Mouse (Mus musculus) B cell, adult 62 days (primary cell): Measurements from ENCODE around the gene Tbc1d1. TPM values are rescaled to one million over a fixed set of nuclear protein-coding genes. Genes with fewer than 3 reads are reported as not detected.

Source experiments
- total RNA-seq: library from RNA; stranded (reverse); gene quantifications from 4 replicates; pipeline ENCODE4 v1.2.4, GENCODE M21; 2023

Gene Tbc1d1
- total RNA-seq: 108 to 138 TPM (median 112 TPM) in 4 replicates

DNA sequence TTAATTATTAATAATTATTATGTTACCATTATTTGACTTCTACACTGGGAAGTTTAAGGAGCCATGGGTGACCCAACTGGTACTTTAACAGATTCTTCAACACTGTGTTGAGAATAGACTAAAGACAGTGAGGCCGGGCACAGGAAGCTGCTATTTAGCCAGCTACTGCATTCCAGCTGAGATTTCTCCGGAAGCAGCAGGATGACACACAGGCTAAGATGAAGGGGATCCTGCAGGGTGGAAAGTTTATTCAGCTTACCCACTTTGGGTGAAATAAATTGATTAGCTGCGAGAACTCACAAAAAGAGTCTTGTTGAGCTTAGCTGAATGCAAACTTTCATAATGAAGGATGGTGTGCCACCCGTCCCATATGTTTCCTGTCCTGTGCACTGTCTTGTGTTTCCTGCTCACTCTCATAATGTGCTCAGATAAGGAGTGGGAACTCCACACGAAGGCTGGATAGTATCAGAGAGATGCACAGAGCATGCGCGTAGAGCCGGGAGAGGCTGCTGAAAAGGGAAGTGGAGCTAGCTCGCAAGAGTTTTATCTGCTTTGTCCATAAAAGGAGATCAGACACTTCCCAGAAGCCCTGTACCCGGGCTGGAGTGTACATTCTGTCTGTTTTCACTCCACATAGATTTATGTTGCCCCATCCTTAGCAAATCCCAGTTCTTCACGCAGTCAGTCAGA lies at the start of gene Tbc1d1:
Gene Tbc1d1, plus strand, starts transcription at position 445 of the 690 bp plus-strand sequence.

Other genes starting within 250 kb of the Tbc1d1 start
- gene Rell1, start 187.4 kb upstream of the Tbc1d1 start, total RNA-seq: 18.3 to 29.2 TPM (median 25.1 TPM) in 4 replicates
- gene Pgm2, start 63.4 kb upstream of the Tbc1d1 start, total RNA-seq: 13.1 to 18.3 TPM (median 13.7 TPM) in 4 replicates